Mouse (Mus musculus): ENCODE measurements around the gene Ppp2r5e. TPM values are rescaled to one million over a fixed set of nuclear protein-coding genes. Genes with fewer than 3 reads are reported as not detected.
"Not testable (repeated sequence)": the region's sequence is repeated elsewhere in the genome, so short reads cannot be mapped to it uniquely, and the experiment has no call there.

The Ppp2r5e gene
- polyA plus RNA-seq, 1 experiment from 2014 or later: 19.3 TPM

GRCm38 (mm10) chr12:75511520-75511919 lies 84.5 kb downstream of the Ppp2r5e start:
- H3K9me3 ChIP-seq (replicated peaks): no peaks in the 10 kb centered on the region
- no peak for ATAC-seq (ENCODE audit: low FRiP score)
- no peaks in the 10 kb centered on the region for H3K27me3 ChIP-seq (replicated peaks)
- no peak overlapping the region for H3K4me3 ChIP-seq (replicated peaks)
- H3K4me1 ChIP-seq: peaks cover 3% of the 10 kb centered on the region; the same call in 1 of the 2 replicates
- H3K36me3 ChIP-seq: no peaks in the 10 kb centered on the region
- no peak overlapping the region for H3K27ac ChIP-seq (replicated peaks)
- H3K9ac ChIP-seq (replicated peaks): no peak overlapping the region
- 94% methylated on average over 2 of the region's 2 CpGs for WGBS
- no peak overlapping the region for H3K4me2 ChIP-seq

- no peaks in the 10 kb centered on the region for H3K4me1 ChIP-seq
- no peak overlapping the region for H3K4me3 ChIP-seq (replicated peaks)
- ATAC-seq (ENCODE audit: low FRiP score): no peak
- no peaks in the 10 kb centered on the region for H3K9me3 ChIP-seq (replicated peaks)
- H3K27me3 ChIP-seq (replicated peaks): no peaks in the 10 kb centered on the region
- no peak overlapping the region for H3K27ac ChIP-seq (replicated peaks)
- no peak overlapping the region for H3K9ac ChIP-seq (replicated peaks)
- H3K36me3 ChIP-seq: no peaks in the 10 kb centered on the region
- WGBS: 75% methylated on average over 6 of the region's 6 CpGs
- H3K4me2 ChIP-seq: no peak overlapping the region
These were observed 90.9 kb downstream of the Ppp2r5e start for GRCm38 (mm10) chr12:75504991-75505650.

- H3K4me1 ChIP-seq: no peaks in the 10 kb centered on the region; the same call in 1 of the 2 replicates
- 79% methylated on average over 4 of the region's 4 CpGs for whole genome bisulfite sequencing
- no peak overlapping the region for H3K4me2 ChIP-seq
- no peaks in the 10 kb centered on the region for H3K27me3 ChIP-seq (replicated peaks)
- H3K27ac ChIP-seq (replicated peaks): no peak overlapping the region
- H3K9ac ChIP-seq (replicated peaks): no peak overlapping the region
- ATAC-seq (ENCODE audit: low FRiP score): no peak
- H3K9me3 ChIP-seq (replicated peaks): no peaks in the 10 kb centered on the region
- H3K36me3 ChIP-seq: no peaks in the 10 kb centered on the region
- H3K4me3 ChIP-seq (replicated peaks): no peak overlapping the region
These were observed 93.4 kb downstream of the Ppp2r5e start for GRCm38 (mm10) chr12:75502664-75503063.

DNA sequence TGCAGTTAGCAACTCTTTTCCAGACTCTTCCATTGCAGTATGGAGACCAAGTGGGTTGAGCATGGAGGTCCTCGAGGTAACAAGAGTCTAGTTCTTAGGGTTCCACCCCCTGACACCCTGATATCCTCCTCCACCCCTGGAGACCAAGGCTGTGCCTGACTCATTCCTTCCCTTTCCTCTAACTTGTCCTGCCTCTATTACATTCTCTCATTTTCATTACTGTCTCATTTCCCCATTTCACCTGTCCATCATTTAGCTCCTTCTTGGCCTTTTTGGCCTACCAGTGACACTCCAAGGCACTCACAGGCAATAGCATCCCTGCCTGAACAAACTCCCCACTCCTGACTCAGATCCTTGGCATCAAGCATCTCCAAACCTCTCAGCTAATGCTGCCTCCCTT lies 98.3 kb downstream of the Ppp2r5e start:
- WGBS: 94% methylated on average over 1 of the region's 1 CpGs

GRCm38 (mm10) chr12:75495636-75496035 lies 100.4 kb downstream of the Ppp2r5e start:
- ATAC-seq (ENCODE audit: low FRiP score): no peak
- H3K27me3 ChIP-seq (replicated peaks): no peaks in the 10 kb centered on the region
- H3K4me3 ChIP-seq (replicated peaks): no peak overlapping the region
- 88% methylated on average over 3 of the region's 3 CpGs for WGBS
- no peaks in the 10 kb centered on the region for H3K9me3 ChIP-seq (replicated peaks)
- H3K9ac ChIP-seq (replicated peaks): no peak overlapping the region
- no peak overlapping the region for H3K27ac ChIP-seq (replicated peaks)
- H3K4me2 ChIP-seq: no peak overlapping the region
- peaks cover 2% of the 10 kb centered on the region; the same call in 1 of the 2 replicates for H3K4me1 ChIP-seq
- no peaks in the 10 kb centered on the region for H3K36me3 ChIP-seq

More for the DNA sequence above, 98.3 kb downstream of the Ppp2r5e start:
- no peak overlapping the region for H3K9ac ChIP-seq (replicated peaks)
- no peak overlapping the region for H3K4me3 ChIP-seq (replicated peaks)
- H3K9me3 ChIP-seq (replicated peaks): no peaks in the 10 kb centered on the region
- no peak overlapping the region for H3K27ac ChIP-seq (replicated peaks)
- no peak for ATAC-seq (ENCODE audit: low FRiP score)
- H3K4me1 ChIP-seq: peaks cover 2% of the 10 kb centered on the region; the same call in 1 of the 2 replicates
- no peak overlapping the region for H3K4me2 ChIP-seq
- no peaks in the 10 kb centered on the region for H3K27me3 ChIP-seq (replicated peaks)
- no peaks in the 10 kb centered on the region for H3K36me3 ChIP-seq

GRCm38 (mm10) chr12:75494643-75495042 lies 101.4 kb downstream of the Ppp2r5e start:
- no peak overlapping the region for H3K9ac ChIP-seq (replicated peaks)
- peaks cover 2% of the 10 kb centered on the region; the same call in 1 of the 2 replicates for H3K4me1 ChIP-seq
- 90% methylated on average over 3 of the region's 3 CpGs for WGBS
- no peak overlapping the region for H3K27ac ChIP-seq (replicated peaks)
- no peaks in the 10 kb centered on the region for H3K36me3 ChIP-seq
- H3K4me2 ChIP-seq: no peak overlapping the region
- no peaks in the 10 kb centered on the region for H3K27me3 ChIP-seq (replicated peaks)
- no peaks in the 10 kb centered on the region for H3K9me3 ChIP-seq (replicated peaks)
- H3K4me3 ChIP-seq (replicated peaks): no peak overlapping the region
- ATAC-seq (ENCODE audit: low FRiP score): no peak

GRCm38 (mm10) chr12:75492549-75493327 lies 103.3 kb downstream of the Ppp2r5e start:
- Histone ChIP-seq H3K36me3 (no peaks in the 10 kb centered on the region), H3K4me1 (peaks cover 2% of the 10 kb centered on the region; the same call in 1 of the 2 replicates), H3K9me3 (replicated peaks) (no peaks in the 10 kb centered on the region), H3K9ac (replicated peaks) (no peak overlapping the region), H3K4me3 (replicated peaks) (no peak overlapping the region), H3K27me3 (replicated peaks) (no peaks in the 10 kb centered on the region), H3K4me2 (no peak overlapping the region), H3K27ac (replicated peaks) (no peak overlapping the region)
- WGBS: 88% methylated on average over 3 of the region's 3 CpGs
- ATAC-seq (ENCODE audit: low FRiP score): no peak

- H3K4me3 ChIP-seq (replicated peaks); H3K9ac ChIP-seq (replicated peaks); ATAC-seq (ENCODE audit: low FRiP score); H3K27ac ChIP-seq (replicated peaks); H3K4me1 ChIP-seq; H3K9me3 ChIP-seq (replicated peaks); H3K4me2 ChIP-seq; H3K36me3 ChIP-seq; H3K27me3 ChIP-seq (replicated peaks): not testable (repeated sequence)
- WGBS: 95% methylated on average over 3 of the region's 3 CpGs
These were observed 103.9 kb downstream of the Ppp2r5e start for GRCm38 (mm10) chr12:75492148-75492547.

GRCm38 (mm10) chr12:75487500-75487899 lies 108.5 kb downstream of the Ppp2r5e start:
- Histone ChIP-seq H3K27ac (replicated peaks) (no peak overlapping the region), H3K9me3 (replicated peaks) (no peaks in the 10 kb centered on the region), H3K4me3 (replicated peaks) (no peak overlapping the region), H3K4me1 (no peaks in the 10 kb centered on the region), H3K27me3 (replicated peaks) (no peaks in the 10 kb centered on the region), H3K36me3 (no peaks in the 10 kb centered on the region), H3K4me2 (no peak overlapping the region), H3K9ac (replicated peaks) (no peak overlapping the region)
- WGBS: 96% methylated on average over 2 of the region's 2 CpGs
- ATAC-seq (ENCODE audit: low FRiP score): no peak

- 89% methylated on average over 3 of the region's 3 CpGs for WGBS
- no peak overlapping the region for H3K9ac ChIP-seq (replicated peaks)
- no peak overlapping the region for H3K4me3 ChIP-seq (replicated peaks)
- no peaks in the 10 kb centered on the region for H3K36me3 ChIP-seq
- H3K9me3 ChIP-seq (replicated peaks): no peaks in the 10 kb centered on the region
- H3K4me2 ChIP-seq: no peak overlapping the region
- no peaks in the 10 kb centered on the region for H3K27me3 ChIP-seq (replicated peaks)
- no peak overlapping the region for H3K27ac ChIP-seq (replicated peaks)
- no peak for ATAC-seq (ENCODE audit: low FRiP score)
- no peaks in the 10 kb centered on the region for H3K4me1 ChIP-seq
These were observed 109.3 kb downstream of the Ppp2r5e start for GRCm38 (mm10) chr12:75486568-75487286.

DNA sequence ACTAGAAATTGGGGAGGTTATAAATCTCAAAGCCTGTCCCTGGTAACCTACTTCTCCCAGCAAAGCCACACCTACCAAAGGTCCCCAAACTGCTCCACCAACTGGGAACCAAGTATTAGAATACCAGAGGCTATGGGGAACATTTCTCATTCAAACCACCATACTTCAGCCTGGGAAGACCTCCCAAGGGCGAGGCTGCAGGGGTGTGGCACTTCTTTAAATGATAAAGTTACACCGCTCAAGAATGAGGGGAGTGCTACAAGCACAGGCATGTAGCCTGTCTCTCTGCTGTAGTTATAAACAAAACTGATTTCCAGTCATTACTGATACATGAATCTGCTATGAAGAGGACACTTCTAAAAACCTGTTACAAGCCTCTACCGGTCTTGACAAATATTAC lies 113.3 kb downstream of the Ppp2r5e start:
- Histone ChIP-seq H3K27me3 (replicated peaks) (no peaks in the 10 kb centered on the region), H3K9me3 (replicated peaks) (no peaks in the 10 kb centered on the region), H3K4me2 (no peak overlapping the region), H3K27ac (replicated peaks) (no peak overlapping the region), H3K4me1 (no peaks in the 10 kb centered on the region), H3K36me3 (no peaks in the 10 kb centered on the region), H3K4me3 (replicated peaks) (no peak overlapping the region), H3K9ac (replicated peaks) (no peak overlapping the region)
- WGBS: 93% methylated on average over 3 of the region's 3 CpGs
- no peak for ATAC-seq (ENCODE audit: low FRiP score)
